Mouse (Mus musculus) limb, embryonic 13.5 days (tissue): ENCODE results near the gene Thrb. TPM values are rescaled to one million over a fixed set of nuclear protein-coding genes. Genes with fewer than 3 reads are reported as not detected.

Experiments
- ATAC-seq: fragments of 200-750 bp; cut with Nextera tagmentation; 2 replicates; pipeline ENCODE4 v1.8.0; 2017; ENCODE audit warnings: low read depth, moderate number of reproducible peaks, moderate TSS enrichment; ENCODE audit not compliant: low FRiP score
- H3K27ac ChIP-seq: fragments of 300-500 bp; sonication (generic); 2 replicates; pipeline ENCODE4 v1.5.1; 2015; ENCODE audit warnings: inconsistent platforms, mild to moderate bottlenecking, moderate library complexity
- H3K27me3 ChIP-seq: fragments of 300-500 bp; sonication (generic); 2 replicates; pipeline ENCODE4 v1.6.1; 2015; ENCODE audit warnings: mild to moderate bottlenecking, inconsistent platforms
- H3K36me3 ChIP-seq: fragments of 300-500 bp; sonication (generic); 2 replicates; pipeline ENCODE4 v1.6.1; 2015; ENCODE audit warnings: inconsistent platforms, mild to moderate bottlenecking, moderate library complexity
- H3K4me1 ChIP-seq: fragments of 300-500 bp; sonication (generic); 2 replicates; pipeline ENCODE4 v1.6.1; 2015; ENCODE audit warnings: inconsistent platforms
- H3K4me2 ChIP-seq: fragments of 300-500 bp; sonication (generic); replicated peaks from 2 replicates; pipeline ENCODE4 v1.6.1; 2015; ENCODE audit warnings: inconsistent platforms, mild to moderate bottlenecking, moderate library complexity
- H3K4me3 ChIP-seq: fragments of 300-500 bp; sonication (generic); 2 replicates; pipeline ENCODE4 v1.5.1; 2015; ENCODE audit warnings: moderate library complexity, mild to moderate bottlenecking, inconsistent platforms
- H3K9ac ChIP-seq: fragments of 300-500 bp; sonication (generic); 2 replicates; pipeline ENCODE4 v1.6.1; 2015; ENCODE audit warnings: mild to moderate bottlenecking, inconsistent platforms
- H3K9me3 ChIP-seq: fragments of 300-500 bp; sonication (generic); 2 replicates; pipeline ENCODE4 v1.6.1; 2016; ENCODE audit warnings: inconsistent platforms
- WGBS: fragments of 180-500 bp; shearing (Covaris S2); methylation state at CpG from one replicate; pipeline ENCODE4 v1.1.7; 2015; 5-methylcytosine and 5-hydroxymethylcytosine counted together
- polyA plus RNA-seq: library from polyadenylated mRNA; unstranded; fragments of >200 nt; fragmentation: Nextera tagmentation; extraction: Ambion mirVana; gene quantifications from 2 replicates; pipeline ENCODE4 v1.2.1, GENCODE M21; 2015

Thrb gene
- polyA plus RNA-seq, 1 experiment from 2014 or later = 1.2 TPM

DNA sequence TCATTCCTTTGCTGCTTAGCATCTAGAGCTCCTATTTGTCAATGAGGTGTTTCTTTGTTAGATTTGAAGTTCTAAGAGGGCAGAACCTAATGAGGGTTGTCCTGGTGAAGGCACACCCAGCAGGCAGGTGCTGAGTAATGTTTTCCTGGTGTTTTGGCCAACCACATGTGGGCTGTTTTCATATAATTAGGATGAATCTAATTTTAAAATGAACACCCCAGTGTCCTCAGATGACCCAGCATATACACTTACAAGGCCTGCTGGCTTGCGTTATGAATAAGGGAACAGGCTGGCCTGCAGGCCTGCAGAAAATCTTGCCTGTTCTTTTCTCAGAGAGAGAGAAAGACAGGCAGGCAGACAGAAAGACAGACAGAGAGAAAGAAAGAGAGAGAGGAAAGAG is 14.3 kb downstream of the Thrb start:
- no peak overlapping the region for H3K4me3 ChIP-seq

DNA sequence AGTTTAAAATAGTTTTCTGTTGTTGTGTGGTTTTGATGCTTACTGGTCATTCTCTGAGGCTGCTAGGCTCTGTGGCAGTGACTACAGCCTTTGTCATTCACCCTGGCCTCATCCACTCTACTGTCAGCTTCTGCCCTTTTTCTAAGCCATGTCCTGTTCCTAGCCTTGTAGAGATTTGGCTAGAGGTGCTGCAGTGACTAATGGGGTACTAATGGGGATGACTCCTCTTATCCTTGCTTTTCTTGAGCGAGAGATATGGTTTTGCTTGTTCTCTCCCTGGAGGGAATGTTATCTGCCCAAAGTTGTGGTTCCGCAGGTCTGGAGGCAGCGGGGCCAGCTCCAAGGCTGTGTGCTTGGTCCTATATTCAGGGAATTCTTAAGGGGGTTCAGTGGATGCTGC is 15.2 kb downstream of the Thrb start:
- H3K27ac ChIP-seq = no peak overlapping the region
- H3K4me3 ChIP-seq = no peak overlapping the region
- H3K36me3 ChIP-seq = no peaks in the 10 kb centered on the region
- no peak for ATAC-seq
- H3K9me3 ChIP-seq = no peaks in the 10 kb centered on the region
- WGBS = 89% methylated on average over 3 of the region's 3 CpGs
- no peak overlapping the region for H3K4me2 ChIP-seq
- no peak overlapping the region for H3K9ac ChIP-seq
- H3K27me3 ChIP-seq = no peaks in the 10 kb centered on the region
- H3K4me1 ChIP-seq = no peaks in the 10 kb centered on the region

More for the DNA sequence above, 14.3 kb downstream of the Thrb start:
- H3K9me3 ChIP-seq = no peaks in the 10 kb centered on the region
- no peak overlapping the region for H3K4me2 ChIP-seq
- no peaks in the 10 kb centered on the region for H3K4me1 ChIP-seq
- WGBS = 78% methylated on average over 1 of the region's 1 CpGs
- ATAC-seq = no peak
- H3K36me3 ChIP-seq = no peaks in the 10 kb centered on the region
- H3K27ac ChIP-seq = no peak overlapping the region
- H3K27me3 ChIP-seq = no peaks in the 10 kb centered on the region
- H3K9ac ChIP-seq = no peak overlapping the region

DNA sequence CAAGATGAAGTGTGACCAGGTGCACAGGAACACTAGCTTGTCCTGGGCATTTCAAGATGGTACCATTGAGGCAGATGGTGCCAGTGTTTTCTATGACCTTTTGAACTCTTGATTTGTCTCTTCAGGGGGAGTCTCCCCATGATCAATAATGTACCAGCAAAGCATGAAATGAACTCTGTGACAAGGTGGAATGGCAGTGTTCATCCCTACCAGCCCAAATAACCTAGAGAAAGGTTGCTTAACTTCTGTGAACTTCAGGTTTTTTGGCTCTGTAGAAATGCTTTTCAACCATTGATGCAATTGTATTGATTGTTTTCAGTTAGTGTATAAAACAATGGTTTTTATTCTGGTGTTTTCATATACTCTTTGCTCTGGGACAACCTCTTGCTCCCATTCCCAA is 21.4 kb downstream of the Thrb start:
- ATAC-seq = no peak
- H3K27ac ChIP-seq = no peak overlapping the region
- H3K4me3 ChIP-seq = no peak overlapping the region
- H3K9me3 ChIP-seq = no peaks in the 10 kb centered on the region
- no peak overlapping the region for H3K4me2 ChIP-seq
- H3K36me3 ChIP-seq = no peaks in the 10 kb centered on the region
- no peaks in the 10 kb centered on the region for H3K27me3 ChIP-seq
- no peaks in the 10 kb centered on the region for H3K4me1 ChIP-seq
- no peak overlapping the region for H3K9ac ChIP-seq

DNA sequence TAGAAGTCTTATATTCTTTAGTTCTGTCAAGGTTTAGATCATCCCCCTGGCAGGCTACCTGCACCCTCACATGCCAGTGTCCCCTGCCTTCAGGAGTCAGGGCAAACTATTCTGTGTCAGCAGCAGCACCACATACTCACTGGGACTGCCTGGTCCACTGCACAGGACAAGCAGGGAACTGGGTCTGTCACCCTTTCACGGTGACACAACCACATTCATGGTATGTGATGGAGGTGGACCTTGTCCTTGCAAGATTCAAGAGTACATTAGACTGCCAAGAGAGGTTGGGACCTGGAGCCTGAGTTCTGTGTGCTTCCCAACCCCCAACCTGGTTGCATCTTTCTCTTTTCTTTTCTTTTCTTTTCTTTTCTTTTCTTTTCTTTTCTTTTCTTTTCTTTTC is 24.8 kb downstream of the Thrb start:
- H3K36me3 ChIP-seq = no peaks in the 10 kb centered on the region
- no peak for ATAC-seq
- WGBS = 62% methylated on average over 1 of the region's 1 CpGs
- H3K4me3 ChIP-seq = no peak overlapping the region
- H3K4me2 ChIP-seq = no peak overlapping the region
- no peaks in the 10 kb centered on the region for H3K9me3 ChIP-seq
- peaks cover 5% of the 10 kb centered on the region; the same call in 1 of the 2 replicates for H3K4me1 ChIP-seq
- H3K9ac ChIP-seq = no peak overlapping the region
- no peak overlapping the region for H3K27ac ChIP-seq
- no peaks in the 10 kb centered on the region for H3K27me3 ChIP-seq

DNA sequence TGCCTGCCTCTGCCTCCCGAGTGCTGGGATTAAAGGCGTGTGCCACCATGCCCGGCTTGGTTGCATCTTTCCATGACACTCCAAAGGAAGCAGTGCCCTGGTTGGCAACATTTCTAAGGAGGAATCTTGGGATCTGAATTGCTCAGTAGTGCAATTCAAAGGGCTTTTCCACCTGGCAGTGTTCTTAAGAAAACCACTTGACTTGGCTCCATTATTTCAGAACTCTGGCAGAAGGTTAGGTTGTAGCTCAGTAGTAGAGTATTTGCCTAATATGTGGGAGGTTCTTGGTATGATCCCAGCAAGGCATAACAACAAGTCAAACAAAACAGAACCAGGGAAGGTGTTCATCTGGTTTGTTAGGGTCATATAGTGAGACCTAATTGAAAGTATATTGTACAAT is 25.4 kb downstream of the Thrb start:
- Histone ChIP-seq H3K36me3 (no peaks in the 10 kb centered on the region), H3K4me1 (peaks cover 5% of the 10 kb centered on the region; the same call in 1 of the 2 replicates), H3K9ac (no peak overlapping the region), H3K9me3 (no peaks in the 10 kb centered on the region), H3K4me3 (no peak overlapping the region), H3K27ac (no peak overlapping the region), H3K27me3 (no peaks in the 10 kb centered on the region), H3K4me2 (no peak overlapping the region)
- WGBS = 92% methylated on average over 3 of the region's 3 CpGs
- no peak for ATAC-seq

DNA sequence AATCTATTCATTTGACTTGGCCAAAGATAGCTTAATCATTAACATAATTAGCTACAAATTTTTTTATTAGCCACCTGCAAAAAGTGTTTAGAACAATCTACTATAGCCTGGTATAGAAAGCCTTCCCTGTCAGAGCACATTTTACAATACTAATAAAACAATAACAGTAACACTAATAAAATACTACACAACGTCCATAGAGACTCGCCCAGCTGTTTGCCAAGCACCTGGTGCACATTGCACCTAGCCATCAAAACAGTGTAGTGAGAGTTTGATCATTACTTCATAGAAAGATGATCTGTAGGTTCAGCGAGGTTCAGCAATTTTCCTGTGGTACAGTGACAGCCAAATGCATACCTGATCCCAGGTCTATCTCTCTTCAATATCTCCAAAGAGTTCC is 26.9 kb downstream of the Thrb start:
- Histone ChIP-seq H3K27ac (no peak overlapping the region), H3K9me3 (no peaks in the 10 kb centered on the region), H3K36me3 (no peaks in the 10 kb centered on the region), H3K4me2 (no peak overlapping the region), H3K27me3 (no peaks in the 10 kb centered on the region), H3K4me3 (no peak overlapping the region), H3K9ac (no peak overlapping the region), H3K4me1 (peaks cover 5% of the 10 kb centered on the region; the same call in 1 of the 2 replicates)
- WGBS = 34% methylated on average over 3 of the region's 3 CpGs
- ATAC-seq = no peak

DNA sequence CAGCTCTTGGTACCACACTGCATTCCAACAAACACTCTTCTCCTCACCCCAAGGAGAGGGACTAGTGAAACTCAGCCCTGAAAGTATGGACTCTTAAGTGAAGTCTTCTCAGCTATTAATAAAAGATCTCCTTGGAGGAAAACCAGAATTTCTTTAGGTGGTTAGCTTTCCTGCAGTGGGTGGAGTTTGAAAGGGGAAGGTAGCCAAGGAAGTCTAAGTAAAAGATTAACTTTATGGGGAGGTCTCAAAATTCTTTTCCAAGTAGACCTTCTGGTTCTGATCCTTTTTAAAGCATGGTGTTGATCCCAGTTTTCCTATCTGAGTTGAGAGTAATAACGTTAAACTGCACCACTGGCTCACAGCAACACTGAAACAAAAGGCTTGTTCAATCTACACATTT is 31.2 kb downstream of the Thrb start:
- ATAC-seq = no peak
- Histone ChIP-seq H3K4me1 (peaks cover 5% of the 10 kb centered on the region; the same call in 1 of the 2 replicates), H3K9me3 (no peaks in the 10 kb centered on the region), H3K9ac (no peak overlapping the region), H3K27me3 (no peaks in the 10 kb centered on the region), H3K4me3 (no peak overlapping the region), H3K36me3 (no peaks in the 10 kb centered on the region), H3K27ac (no peak overlapping the region), H3K4me2 (no peak overlapping the region)
- WGBS = 59% methylated on average over 1 of the region's 1 CpGs

DNA sequence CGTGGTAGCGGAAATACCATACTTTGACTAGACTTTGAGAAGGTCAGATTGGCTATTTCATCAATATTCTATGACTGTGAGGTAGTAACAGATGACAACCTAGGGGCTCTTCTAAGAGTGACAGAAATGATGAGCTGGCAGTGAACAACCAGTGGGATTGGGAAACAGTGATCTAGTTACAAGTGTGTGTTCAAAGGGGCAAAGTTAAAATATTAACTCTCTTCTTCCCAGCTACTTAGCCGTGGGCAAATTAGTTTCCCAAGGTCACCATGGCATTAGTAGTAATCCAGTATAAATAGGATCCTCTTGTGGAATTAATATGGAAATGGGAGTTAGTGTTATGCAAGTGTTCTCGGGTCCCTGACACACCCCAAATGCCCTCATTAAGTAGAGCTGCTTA is 35.5 kb downstream of the Thrb start:
- Histone ChIP-seq H3K4me3 (no peak overlapping the region), H3K9ac (no peak overlapping the region), H3K4me2 (no peak overlapping the region), H3K27me3 (no peaks in the 10 kb centered on the region), H3K4me1 (no peaks in the 10 kb centered on the region), H3K27ac (no peak overlapping the region), H3K36me3 (no peaks in the 10 kb centered on the region), H3K9me3 (no peaks in the 10 kb centered on the region)
- WGBS = 77% methylated on average over 4 of the region's 4 CpGs
- no peak for ATAC-seq

DNA sequence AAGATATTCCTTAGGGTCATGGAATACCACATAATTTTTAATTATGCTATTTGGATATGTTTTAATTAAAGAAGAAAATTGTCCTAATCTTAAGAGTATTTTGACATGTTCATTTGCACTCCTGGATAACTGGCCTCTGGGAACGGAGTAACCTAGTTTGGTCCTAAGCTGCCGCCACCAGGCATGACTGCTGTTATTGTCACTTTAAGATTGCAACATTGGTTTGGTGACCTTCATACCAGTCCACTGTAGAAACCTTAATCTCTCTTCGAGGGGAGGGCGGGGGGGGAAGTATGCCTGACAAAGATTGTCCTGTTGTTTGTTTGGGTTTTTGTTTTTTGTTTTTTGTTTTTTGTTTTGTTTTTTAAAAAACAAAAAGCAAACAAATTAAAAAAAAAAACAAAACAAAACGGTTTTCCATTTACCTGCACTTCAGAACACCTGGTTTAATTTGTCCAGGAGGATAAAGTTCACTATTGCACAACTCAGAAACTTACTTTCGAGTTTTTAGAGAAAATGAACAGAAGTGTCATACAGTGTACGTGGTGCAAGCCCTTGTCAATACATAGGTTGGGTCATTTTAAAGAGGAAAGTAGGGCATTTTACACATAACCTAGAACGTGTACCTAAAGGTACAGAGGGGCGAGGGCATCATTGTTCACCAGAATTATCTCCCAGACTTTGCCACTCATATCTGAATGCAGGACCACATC is 38.0 kb downstream of the Thrb start:
- ATAC-seq = no peak
- Histone ChIP-seq H3K36me3 (no peaks in the 10 kb centered on the region), H3K9me3 (no peaks in the 10 kb centered on the region), H3K4me2 (no peak overlapping the region), H3K4me3 (no peak overlapping the region), H3K27ac (no peak overlapping the region), H3K9ac (no peak overlapping the region), H3K4me1 (no peaks in the 10 kb centered on the region), H3K27me3 (no peaks in the 10 kb centered on the region)
- WGBS = 86% methylated on average over 9 of the region's 9 CpGs

DNA sequence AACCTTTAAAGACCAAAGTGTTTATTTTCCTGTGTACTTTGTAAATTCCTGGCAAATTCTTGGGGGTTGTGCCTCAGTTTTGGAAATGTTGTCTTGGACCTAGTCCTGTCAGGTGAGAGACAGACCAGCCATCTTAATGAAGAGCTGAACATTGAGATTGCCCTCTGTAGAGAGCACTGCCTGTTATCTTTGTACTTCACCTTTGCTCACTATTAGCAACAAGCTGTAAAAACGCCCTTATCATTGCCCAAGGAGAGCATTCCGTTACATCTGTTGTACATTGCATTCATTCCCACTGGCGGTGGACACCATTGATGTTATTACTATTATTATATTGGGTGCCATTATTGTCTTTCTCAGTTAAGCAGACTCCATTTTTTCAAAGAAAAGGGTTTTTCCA is 40.2 kb downstream of the Thrb start:
- no peak for ATAC-seq
- H3K27ac ChIP-seq = no peak overlapping the region
- no peak overlapping the region for H3K4me2 ChIP-seq
- H3K9me3 ChIP-seq = no peaks in the 10 kb centered on the region
- no peaks in the 10 kb centered on the region for H3K27me3 ChIP-seq
- no peak overlapping the region for H3K4me3 ChIP-seq
- H3K36me3 ChIP-seq = no peaks in the 10 kb centered on the region
- WGBS = 88% methylated on average over 3 of the region's 3 CpGs
- no peaks in the 10 kb centered on the region for H3K4me1 ChIP-seq
- no peak overlapping the region for H3K9ac ChIP-seq

DNA sequence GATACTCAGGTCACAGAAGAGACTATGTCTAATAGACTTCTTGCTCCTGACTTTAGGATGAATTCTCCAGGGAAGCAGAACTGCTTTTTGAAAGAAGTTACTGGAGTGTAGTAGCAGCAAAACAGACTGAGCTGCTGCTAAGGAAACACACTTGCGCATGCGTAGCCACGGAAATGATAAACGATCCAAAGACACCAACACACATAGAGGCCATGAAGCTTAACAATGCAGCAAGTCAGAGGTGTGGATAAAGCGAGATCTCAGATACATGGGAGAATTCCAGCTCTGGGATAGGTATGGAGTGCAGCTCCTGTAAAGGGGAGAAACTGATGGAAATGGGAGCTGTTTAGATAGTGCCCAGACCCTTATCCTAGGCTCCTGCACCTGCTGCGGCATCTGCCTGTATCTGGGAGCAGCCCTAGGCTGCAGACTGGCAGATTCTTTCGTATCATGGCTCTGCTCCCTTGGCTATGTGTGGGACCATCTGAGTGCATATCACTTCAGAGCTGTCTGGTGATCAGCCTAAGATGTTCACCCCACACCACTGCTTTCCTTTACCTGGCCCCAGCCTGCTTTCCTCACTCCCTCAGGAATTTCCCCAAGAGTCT is 53.3 kb downstream of the Thrb start:
- Histone ChIP-seq H3K36me3 (no peaks in the 10 kb centered on the region), H3K9me3 (no peaks in the 10 kb centered on the region), H3K4me3 (no peak overlapping the region)

DNA sequence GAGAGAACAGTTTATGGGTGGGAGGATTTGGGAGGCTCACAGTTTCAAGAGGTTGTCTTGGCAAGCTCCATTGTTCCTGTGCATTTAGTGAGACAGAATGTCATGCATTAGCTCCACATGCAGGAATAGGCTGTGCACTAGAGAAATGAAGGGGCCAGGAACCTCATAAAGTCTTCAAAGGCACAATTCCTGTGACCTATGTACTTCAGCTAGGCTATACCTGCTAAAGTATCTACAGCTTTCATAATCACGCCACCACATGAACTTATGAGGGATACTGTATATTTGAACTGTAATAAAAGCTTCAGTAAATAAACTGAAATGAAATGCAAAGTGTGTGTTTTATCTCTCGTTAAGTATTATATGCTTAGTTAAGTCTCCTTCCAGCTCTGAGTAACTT is 59.4 kb downstream of the Thrb start:
- no peak overlapping the region for H3K27ac ChIP-seq
- H3K9ac ChIP-seq = no peak overlapping the region
- H3K27me3 ChIP-seq = no peaks in the 10 kb centered on the region
- 73% methylated on average over 2 of the region's 2 CpGs for WGBS
- no peak overlapping the region for H3K4me3 ChIP-seq
- no peaks in the 10 kb centered on the region for H3K4me1 ChIP-seq
- H3K36me3 ChIP-seq = no peaks in the 10 kb centered on the region
- no peak for ATAC-seq
- no peak overlapping the region for H3K4me2 ChIP-seq
- no peaks in the 10 kb centered on the region for H3K9me3 ChIP-seq

More for the DNA sequence above, 53.3 kb downstream of the Thrb start:
- H3K4me1 ChIP-seq = no peaks in the 10 kb centered on the region
- no peak overlapping the region for H3K9ac ChIP-seq
- ATAC-seq = no peak
- no peak overlapping the region for H3K27ac ChIP-seq
- H3K27me3 ChIP-seq = no peaks in the 10 kb centered on the region
- H3K4me2 ChIP-seq = no peak overlapping the region
- WGBS = 82% methylated on average over 7 of the region's 7 CpGs
